Mouse (Mus musculus) midbrain, postnatal 0 days (tissue): Measurements from ENCODE around the gene Slc38a5. TPM values are rescaled to one million over a fixed set of nuclear protein-coding genes. Genes with fewer than 3 reads are reported as not detected.
"Not testable (repeated sequence)": the region's sequence is repeated elsewhere in the genome, so short reads cannot be mapped to it uniquely, and the experiment has no call there.

Source experiments
- ATAC-seq: fragments of 200-750 bp; cut with Nextera tagmentation; 2 replicates; pipeline ENCODE4 v1.8.0; 2017; ENCODE audit warnings: moderate number of reproducible peaks, mild to moderate bottlenecking, moderate TSS enrichment, moderate library complexity; ENCODE audit not compliant: low FRiP score
- DNase-seq: peaks from one replicate; pipeline ENCODE4 v3.0.0-alpha.2; 2015; ENCODE audit warnings: low spot score
- H3K27ac ChIP-seq: fragments of 300-500 bp; sonication (generic); 2 replicates; pipeline ENCODE4 v1.5.1; 2014; ENCODE audit warnings: low read depth, mild to moderate bottlenecking, low read length, mixed read lengths
- H3K27me3 ChIP-seq: fragments of 300-500 bp; sonication (generic); 2 replicates; pipeline ENCODE4 v1.6.1; 2014; ENCODE audit warnings: low read length, control low read depth, mixed read lengths; ENCODE audit not compliant: insufficient read depth
- H3K36me3 ChIP-seq: fragments of 300-500 bp; sonication (generic); 2 replicates; pipeline ENCODE4 v1.6.1; 2014; ENCODE audit warnings: low read length, control low read depth, mixed read lengths; ENCODE audit not compliant: insufficient read depth
- H3K4me1 ChIP-seq: fragments of 300-500 bp; sonication (generic); 2 replicates; pipeline ENCODE4 v1.6.1; 2014; ENCODE audit warnings: mild to moderate bottlenecking, control low read depth, antibody characterized with exemption, low read length, mixed read lengths; ENCODE audit not compliant: insufficient read depth
- H3K4me2 ChIP-seq: fragments of 300-500 bp; sonication (generic); 2 replicates; pipeline ENCODE4 v1.6.1; 2014; ENCODE audit warnings: low read depth, mild to moderate bottlenecking, low read length, mixed read lengths; ENCODE audit not compliant: poor library complexity, severe bottlenecking
- H3K4me3 ChIP-seq: fragments of 300-500 bp; sonication (generic); 2 replicates; pipeline ENCODE4 v1.5.1; 2014; ENCODE audit warnings: low read depth, mild to moderate bottlenecking, low read length, moderate library complexity
- H3K9ac ChIP-seq: fragments of 300-500 bp; sonication (generic); replicated peaks from 2 replicates; pipeline ENCODE4 v1.6.1; 2014; ENCODE audit warnings: mild to moderate bottlenecking, low read length, moderate library complexity, mixed read lengths; ENCODE audit not compliant: poor library complexity, severe bottlenecking
- H3K9me3 ChIP-seq: fragments of 300-500 bp; sonication (generic); 2 replicates; pipeline ENCODE4 v1.6.1; 2016; ENCODE audit warnings: low read length, control low read depth
- CTCF ChIP-seq: IDR thresholded peaks from 2 replicates; pipeline ENCODE4 v1.5.1; 2016; ENCODE audit warnings: antibody characterized with exemption, mild to moderate bottlenecking
- WGBS: fragments of 180-500 bp; shearing (Covaris S2); extraction: QIAGEN DNeasy Blood & Tissue Kit; methylation state at CpG from one replicate; pipeline ENCODE4 v1.1.7; 2014; 5-methylcytosine and 5-hydroxymethylcytosine counted together
- polyA plus RNA-seq: library from polyadenylated mRNA; unstranded; fragments of >200 nt; fragmentation: Nextera tagmentation; extraction: Ambion mirVana; gene quantifications from 2 replicates; pipeline ENCODE4 v1.2.1, GENCODE M21; 2015
- total RNA-seq: library from RNA; depleted of rRNA; stranded (reverse); fragments of >200 nt; gene quantifications from 2 replicates; pipeline ENCODE4 v1.2.3, GENCODE M21; 2014; rRNA removed

Slc38a5 gene
- total and polyA plus RNA-seq, 2 experiments from 2014 or later = 14.4 to 17.5 TPM

GRCm38 (mm10) chrX:8272000-8272399 is 1.1 kb downstream of the Slc38a5 start:
- no peak for DNase-seq
- no peaks in the 10 kb centered on the region for H3K27me3 ChIP-seq
- no peak overlapping the region for H3K4me2 ChIP-seq
- H3K9ac ChIP-seq = no peak overlapping the region
- no peak for TF ChIP-seq CTCF
- no peaks in the 10 kb centered on the region for H3K4me1 ChIP-seq
- no peak for ATAC-seq
- no peak overlapping the region for H3K27ac ChIP-seq
- 30% methylated on average over 10 of the region's 10 CpGs for WGBS
- peak overlapping the region; percentile 12; the same call in 1 of the 2 replicates for H3K4me3 ChIP-seq
- H3K9me3 ChIP-seq = no peaks in the 10 kb centered on the region
- no peaks in the 10 kb centered on the region for H3K36me3 ChIP-seq

GRCm38 (mm10) chrX:8274056-8274455 is 3.1 kb downstream of the Slc38a5 start:
- Histone ChIP-seq H3K4me3 (no peak overlapping the region), H3K27me3 (no peaks in the 10 kb centered on the region), H3K9ac (no peak overlapping the region), H3K36me3 (no peaks in the 10 kb centered on the region), H3K4me2 (no peak overlapping the region), H3K9me3 (no peaks in the 10 kb centered on the region), H3K27ac (no peak overlapping the region), H3K4me1 (no peaks in the 10 kb centered on the region)
- DNase-seq (no peak), ATAC-seq (no peak)
- TF ChIP-seq CTCF = no peak
- WGBS = 92% methylated on average over 5 of the region's 5 CpGs

- no peak for TF ChIP-seq CTCF
- no peak overlapping the region for H3K4me3 ChIP-seq
- ATAC-seq (no peak), DNase-seq (no peak)
- WGBS = 77% methylated on average over 5 of the region's 5 CpGs
- H3K4me1 ChIP-seq = no peaks in the 10 kb centered on the region
- no peaks in the 10 kb centered on the region for H3K36me3 ChIP-seq
- no peak overlapping the region for H3K27ac ChIP-seq
- H3K9ac ChIP-seq = no peak overlapping the region
- no peaks in the 10 kb centered on the region for H3K27me3 ChIP-seq
- H3K4me2 ChIP-seq = no peak overlapping the region
- H3K9me3 ChIP-seq = no peaks in the 10 kb centered on the region
These were observed 17.7 kb downstream of the Slc38a5 start for GRCm38 (mm10) chrX:8288621-8289020.

- Histone ChIP-seq H3K4me2 (no peak overlapping the region), H3K4me3 (no peak overlapping the region), H3K27ac (no peak overlapping the region), H3K9ac (no peak overlapping the region), H3K4me1 (no peaks in the 10 kb centered on the region), H3K36me3 (no peaks in the 10 kb centered on the region), H3K27me3 (no peaks in the 10 kb centered on the region), H3K9me3 (no peaks in the 10 kb centered on the region)
- no peak for TF ChIP-seq CTCF
- DNase-seq = no peak
- no peak for ATAC-seq
- WGBS = 93% methylated on average over 1 of the region's 1 CpGs
These were observed 38.4 kb downstream of the Slc38a5 start for GRCm38 (mm10) chrX:8309302-8309701.

GRCm38 (mm10) chrX:8314905-8315304 is 44.0 kb downstream of the Slc38a5 start:
- not testable (repeated sequence) for H3K27ac ChIP-seq, H3K4me3 ChIP-seq, H3K27me3 ChIP-seq, ATAC-seq, H3K4me2 ChIP-seq, H3K36me3 ChIP-seq, H3K4me1 ChIP-seq, DNase-seq, H3K9me3 ChIP-seq, H3K9ac ChIP-seq
- TF ChIP-seq CTCF = peak; percentile 26; the same call in 1 of the 2 replicates
- 15% methylated on average over 7 of the region's 7 CpGs for WGBS

- 50% methylated on average over 2 of the region's 2 CpGs for WGBS
- no peak for DNase-seq
- Histone ChIP-seq H3K4me1 (no peaks in the 10 kb centered on the region), H3K9ac (no peak within 1 kb of the TSS), H3K27me3 (no peaks in the 10 kb centered on the region), H3K9me3 (0 out of 2 replicates have a peak, but pooled peaks cover 5% of the 10 kb centered on the region), H3K36me3 (no peaks in the 10 kb centered on the region), H3K4me3 (no peak within 1 kb of the TSS), H3K4me2 (no peak within 1 kb of the TSS), H3K27ac (no peak within 1 kb of the TSS)
- no peak for ATAC-seq
- no peak for TF ChIP-seq CTCF
These were observed 56.2 kb downstream of the Slc38a5 start, which contains the start of gene Ssxb10 for GRCm38 (mm10) chrX:8327124-8327523. Ssxb10 (plus strand) TSS chrX:8327424.

Other genes starting within 250 kb of the Slc38a5 start
- 32.0 and 45.0 TPM in 2 replicates for gene Suv39h1, start 196.4 kb upstream of the Slc38a5 start, total RNA-seq
- 34.8 and 35.4 TPM in 2 replicates for gene Suv39h1, start 196.4 kb upstream of the Slc38a5 start, polyA plus RNA-seq
- gene Was, start 180.6 kb upstream of the Slc38a5 start, total RNA-seq = 0.52 and 0.60 TPM in 2 replicates
- gene Was, start 180.6 kb upstream of the Slc38a5 start, polyA plus RNA-seq = 0.15 and 0.30 TPM in 2 replicates
- 324 and 337 TPM in 2 replicates for gene Wdr13, start 138.2 kb upstream of the Slc38a5 start, total RNA-seq
- gene Wdr13, start 138.2 kb upstream of the Slc38a5 start, polyA plus RNA-seq = 59.9 and 60.4 TPM in 2 replicates
- 371 and 394 TPM in 2 replicates for gene Rbm3, start 125.3 kb upstream of the Slc38a5 start, total RNA-seq
- gene Rbm3, start 125.3 kb upstream of the Slc38a5 start, polyA plus RNA-seq = 429 and 432 TPM in 2 replicates
- gene Tbc1d25, start 95.0 kb upstream of the Slc38a5 start, total RNA-seq = 21.2 and 24.7 TPM in 2 replicates
- 17.6 and 20.7 TPM in 2 replicates for gene Tbc1d25, start 95.0 kb upstream of the Slc38a5 start, polyA plus RNA-seq
- gene Ebp, start 77.6 kb upstream of the Slc38a5 start, total RNA-seq = 24.7 and 26.6 TPM in 2 replicates
- gene Ebp, start 77.6 kb upstream of the Slc38a5 start, polyA plus RNA-seq = 22.9 and 26.9 TPM in 2 replicates
- gene Porcn, start 64.6 kb upstream of the Slc38a5 start, total RNA-seq = 59.9 and 68.0 TPM in 2 replicates
- gene Porcn, start 64.6 kb upstream of the Slc38a5 start, polyA plus RNA-seq = 42.3 and 44.4 TPM in 2 replicates
- gene Ftsj1, start 18.7 kb upstream of the Slc38a5 start, total RNA-seq = 39.6 and 39.9 TPM in 2 replicates
- gene Ftsj1, start 18.7 kb upstream of the Slc38a5 start, polyA plus RNA-seq = 35.4 and 39.9 TPM in 2 replicates
- gene Ssxb10, start 56.3 kb downstream of the Slc38a5 start, total RNA-seq = not detected in 2 replicates
- gene Ssxb10, start 56.3 kb downstream of the Slc38a5 start, polyA plus RNA-seq = not detected in 2 replicates
- gene Ssxb9, start 95.8 kb downstream of the Slc38a5 start, total RNA-seq = not detected in 2 replicates
- gene Ssxb9, start 95.8 kb downstream of the Slc38a5 start, polyA plus RNA-seq = not detected in 2 replicates
- gene Ssxb1, start 142.2 kb downstream of the Slc38a5 start, total RNA-seq = not detected in 2 replicates
- not detected in 2 replicates for gene Ssxb1, start 142.2 kb downstream of the Slc38a5 start, polyA plus RNA-seq
- gene Ssxb2, start 190.6 kb downstream of the Slc38a5 start, total RNA-seq = not detected in 2 replicates
- not detected in 2 replicates for gene Ssxb2, start 190.6 kb downstream of the Slc38a5 start, polyA plus RNA-seq